Mouse (Mus musculus) kidney, embryonic 14.5 days (tissue): ENCODE data around the gene Atp2c2. TPM values are rescaled to one million over a fixed set of nuclear protein-coding genes. Genes with fewer than 3 reads are reported as not detected.

Experiments used
- ATAC-seq: fragments of 200-750 bp; cut with Nextera tagmentation; 2 replicates; pipeline ENCODE4 v1.8.0; 2017; ENCODE audit warnings: moderate number of reproducible peaks, mild to moderate bottlenecking, moderate TSS enrichment, moderate library complexity; ENCODE audit not compliant: low FRiP score, low TSS enrichment
- H3K27ac ChIP-seq: fragments of 300-500 bp; sonication (generic); 2 replicates; pipeline ENCODE4 v1.5.1; 2014; ENCODE audit warnings: low read depth, mild to moderate bottlenecking, low read length, moderate library complexity, mixed read lengths
- H3K27me3 ChIP-seq: fragments of 300-500 bp; sonication (generic); 2 replicates; pipeline ENCODE4 v1.6.1; 2014; ENCODE audit warnings: mild to moderate bottlenecking, low read length; ENCODE audit not compliant: control insufficient read depth, insufficient read depth
- H3K36me3 ChIP-seq: fragments of 300-500 bp; sonication (generic); 2 replicates; pipeline ENCODE4 v1.6.1; 2014; ENCODE audit warnings: low read length, mixed read lengths; ENCODE audit not compliant: control insufficient read depth, insufficient read depth
- H3K4me1 ChIP-seq: fragments of 300-500 bp; sonication (generic); 2 replicates; pipeline ENCODE4 v1.6.1; 2014; ENCODE audit warnings: low read length, mixed read lengths; ENCODE audit not compliant: control insufficient read depth, insufficient read depth
- H3K4me2 ChIP-seq: fragments of 300-500 bp; sonication (generic); replicated peaks from 2 replicates; pipeline ENCODE4 v1.6.1; 2014; ENCODE audit warnings: low read depth, mild to moderate bottlenecking, low read length
- H3K4me3 ChIP-seq: fragments of 300-500 bp; sonication (generic); 2 replicates; pipeline ENCODE4 v1.5.1; 2014; ENCODE audit warnings: mild to moderate bottlenecking, low read length
- H3K9ac ChIP-seq: fragments of 300-500 bp; sonication (generic); 2 replicates; pipeline ENCODE4 v1.6.1; 2014; ENCODE audit warnings: low read depth, mild to moderate bottlenecking, low read length, moderate library complexity
- H3K9me3 ChIP-seq: fragments of 300-500 bp; sonication (generic); 2 replicates; pipeline ENCODE4 v1.6.1; 2016; ENCODE audit warnings: low read length; ENCODE audit not compliant: control insufficient read depth
- WGBS: fragments of 180-500 bp; shearing (Covaris S2); extraction: QIAGEN DNeasy Blood & Tissue Kit; methylation state at CpG from one replicate; pipeline ENCODE4 v1.1.7; 2014; 5-methylcytosine and 5-hydroxymethylcytosine counted together
- polyA plus RNA-seq: library from polyadenylated mRNA; unstranded; fragments of >200 nt; fragmentation: Nextera tagmentation; extraction: Ambion mirVana; gene quantifications from 2 replicates; pipeline ENCODE4 v1.2.1, GENCODE M21; 2014

Gene Atp2c2
- polyA plus RNA-seq, 1 experiment from 2014 or later, result 1.2 TPM

DNA sequence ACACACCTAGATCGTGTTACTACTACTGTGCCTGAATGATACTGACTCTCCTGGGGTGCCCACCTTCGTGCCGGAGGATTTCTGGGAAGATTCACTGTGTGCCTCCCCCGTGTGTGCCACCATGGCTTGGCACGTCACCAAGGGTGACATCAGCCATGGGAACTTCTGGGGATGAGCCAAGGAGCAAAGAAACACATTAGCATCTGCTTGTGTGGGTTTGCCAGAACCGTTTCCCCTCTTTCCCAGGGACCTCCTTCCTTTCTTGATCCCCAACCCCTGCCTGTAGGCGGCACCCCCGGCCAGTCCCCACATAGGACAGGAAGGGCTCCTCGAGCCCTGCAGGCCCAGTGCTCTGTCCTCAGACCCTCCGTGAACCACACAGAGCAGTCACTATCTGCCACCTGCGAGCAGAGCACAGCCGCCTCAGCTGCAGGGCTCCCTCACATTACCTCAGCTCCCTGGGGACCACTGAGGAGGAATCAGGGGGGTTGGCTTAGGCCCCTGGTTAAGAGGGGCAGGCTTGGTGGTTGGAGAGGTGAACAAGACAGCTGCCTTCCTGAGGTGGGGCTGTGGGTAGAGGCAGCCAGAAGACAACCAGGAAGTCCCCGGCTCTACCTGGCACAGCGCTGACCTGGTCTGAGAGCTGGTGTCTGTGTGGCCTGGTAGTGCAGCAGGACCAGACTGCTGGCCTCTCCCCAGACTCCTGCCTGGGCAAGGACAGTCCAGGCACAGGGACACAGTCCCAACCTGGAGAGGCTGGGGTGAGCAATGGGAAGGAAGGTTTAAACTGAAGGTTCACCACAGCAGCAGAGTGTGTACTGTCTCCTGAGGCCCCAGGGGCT lies 106.8 kb downstream of the Atp2c2 start:
- WGBS, result 75% methylated on average over 14 of the region's 14 CpGs

More for the DNA sequence above, 106.8 kb downstream of the Atp2c2 start:
- no peak for ATAC-seq
- Histone ChIP-seq H3K9ac (no peak overlapping the region), H3K27me3 (no peaks in the 10 kb centered on the region), H3K27ac (no peak overlapping the region), H3K9me3 (no peaks in the 10 kb centered on the region), H3K4me1 (peaks cover 8% of the 10 kb centered on the region; the same call in 1 of the 2 replicates), H3K36me3 (peaks cover 13% of the 10 kb centered on the region; the same call in 1 of the 2 replicates), H3K4me3 (no peak overlapping the region), H3K4me2 (no peak overlapping the region)

Other genes starting within 250 kb of the Atp2c2 start
- gene Slc38a8, start 198.3 kb upstream of the Atp2c2 start, polyA plus RNA-seq, result not detected in 2 replicates
- gene Mbtps1, start 141.3 kb upstream of the Atp2c2 start, polyA plus RNA-seq, result 66.4 and 131 TPM in 2 replicates
- 20.4 and 35.8 TPM in 2 replicates for gene Hsdl1, start 124.8 kb upstream of the Atp2c2 start, polyA plus RNA-seq
- 0.11 and 0.37 TPM in 2 replicates for gene Dnaaf1, start 124.8 kb upstream of the Atp2c2 start, polyA plus RNA-seq
- 9.7 and 13.0 TPM in 2 replicates for gene Taf1c, start 94.8 kb upstream of the Atp2c2 start, polyA plus RNA-seq
- gene Adad2, start 87.3 kb upstream of the Atp2c2 start, polyA plus RNA-seq, result 0.29 TPM in 1 of 2 replicates, not detected in the other
- gene Kcng4, start 64.3 kb upstream of the Atp2c2 start, polyA plus RNA-seq, result 0.22 TPM in 1 of 2 replicates, not detected in the other
- 1.8 and 1.9 TPM in 2 replicates for gene Wfdc1, start 33.6 kb upstream of the Atp2c2 start, polyA plus RNA-seq
- gene Tldc1, start 78.4 kb downstream of the Atp2c2 start, polyA plus RNA-seq, result 6.4 and 13.0 TPM in 2 replicates
- gene Cotl1, start 140.5 kb downstream of the Atp2c2 start, polyA plus RNA-seq, result 239 and 329 TPM in 2 replicates
- gene Klhl36, start 162.3 kb downstream of the Atp2c2 start, polyA plus RNA-seq, result 13.3 and 13.8 TPM in 2 replicates
- gene Usp10, start 210.4 kb downstream of the Atp2c2 start, polyA plus RNA-seq, result 91.9 and 156 TPM in 2 replicates
- gene Gm20388, start 210.8 kb downstream of the Atp2c2 start, polyA plus RNA-seq, result 5.7 TPM in 1 of 2 replicates, not detected in the other